Mouse (Mus musculus): Measurements from ENCODE around the gene Fra10ac1. TPM values are rescaled to one million over a fixed set of nuclear protein-coding genes. Genes with fewer than 3 reads are reported as not detected.
A peak's percentile ranks its signal among the peaks of the same experiment; 100 is the strongest.

Gene Fra10ac1
- polyA plus RNA-seq, 2 experiments, result 8.7 to 12.1 TPM

DNA sequence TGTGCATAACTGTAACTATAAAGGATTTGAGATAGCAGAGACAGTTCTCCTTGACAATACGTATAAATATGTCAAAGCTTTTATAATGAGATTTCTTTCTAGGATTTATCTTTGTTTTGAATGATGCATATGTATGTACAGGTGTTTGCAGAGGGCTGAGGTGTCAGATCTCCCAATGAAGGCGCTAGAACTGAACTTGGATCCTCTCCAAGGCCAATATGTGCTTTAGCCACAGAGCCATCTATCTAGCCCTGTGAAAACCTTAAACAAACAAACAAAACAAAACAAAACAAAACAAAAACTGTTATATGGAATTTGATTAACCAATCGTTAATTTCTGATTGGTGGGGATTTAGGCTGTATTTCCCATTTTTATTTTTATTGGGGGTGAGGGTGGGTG, 33.4 kb downstream of the Fra10ac1 start:
- no peaks in the 10 kb centered on the region for H3K27me3 ChIP-seq (ENCODE audit: control insufficient read depth, insufficient read depth, low read length)
- TF ChIP-seq EP300 (IDR thresholded peaks at IDR 0.05; ENCODE audit: low read depth), result no peak
- TF ChIP-seq CTCF (IDR thresholded peaks at IDR 0.05; ENCODE audit: low read depth), result no peak
- peaks cover 0 to 6% of the 10 kb centered on the region in 2 experiments; a peak in 2 of 4 replicates for H3K4me1 ChIP-seq (replicated peaks; ENCODE audit: control insufficient read depth in 2 of 2, insufficient read depth in 2 of 2, low read length in 1 of 2)
- no peaks in the 10 kb centered on the region; the same call in none of the 2 replicates for H3K36me3 ChIP-seq (replicated peaks; ENCODE audit: control insufficient read depth, insufficient read depth, low read depth)
- no peak overlapping the region for H3K4me3 ChIP-seq (ENCODE audit: insufficient read depth in 1 of 2, low read depth in 2 of 2, low read length in 2 of 2)
- no peaks in the 10 kb centered on the region for H3K9me3 ChIP-seq (ENCODE audit: control insufficient read depth, low read length)
- H3K27ac ChIP-seq, result no peak overlapping the region
- H3K4me2 ChIP-seq (ENCODE audit: low read depth), result no peak overlapping the region
- no peak overlapping the region for H3K9ac ChIP-seq (replicated peaks)
- 75% methylated on average over 3 of the region's 3 CpGs for WGBS (ENCODE audit: insufficient replicate concordance)
- no peak for DNase-seq (ENCODE audit: low read depth in 3 of 3, low spot score in 3 of 3)
- ATAC-seq (ENCODE audit: insufficient read depth), result no peak

DNA sequence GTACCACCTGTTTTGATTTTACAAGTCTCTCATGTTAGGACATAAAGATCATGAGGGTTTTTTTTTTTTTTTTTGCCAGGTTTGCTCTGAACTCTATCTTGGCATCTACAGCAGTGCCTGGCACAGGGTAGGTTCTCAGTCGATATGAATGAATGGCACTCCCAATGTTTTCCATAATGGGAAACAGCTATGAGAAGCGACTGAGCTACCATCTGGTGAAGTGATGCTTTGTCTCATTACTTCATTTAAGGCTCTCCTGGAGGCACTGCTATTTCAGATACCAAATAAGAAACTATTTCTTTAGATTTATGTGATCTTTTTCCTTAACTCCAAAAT, 36.6 kb downstream of the Fra10ac1 start:
- no peaks in the 10 kb centered on the region for H3K27me3 ChIP-seq (ENCODE audit: control insufficient read depth, insufficient read depth, low read length)
- H3K36me3 ChIP-seq (replicated peaks; ENCODE audit: control insufficient read depth, insufficient read depth, low read depth), result no peaks in the 10 kb centered on the region; the same call in 1 of the 2 replicates
- WGBS (ENCODE audit: insufficient replicate concordance), result 74% methylated on average over 2 of the region's 2 CpGs
- no peak for TF ChIP-seq CTCF (IDR thresholded peaks at IDR 0.05; ENCODE audit: low read depth)
- TF ChIP-seq EP300 (IDR thresholded peaks at IDR 0.05; ENCODE audit: low read depth), result no peak
- H3K9me3 ChIP-seq (ENCODE audit: control insufficient read depth, low read length), result no peaks in the 10 kb centered on the region
- no peak overlapping the region for H3K27ac ChIP-seq
- no peak overlapping the region for H3K4me2 ChIP-seq (ENCODE audit: low read depth)
- H3K4me1 ChIP-seq (replicated peaks; ENCODE audit: control insufficient read depth in 2 of 2, insufficient read depth in 2 of 2, low read length in 1 of 2), result peaks cover 0 to 6% of the 10 kb centered on the region in 2 experiments; a peak in 2 of 4 replicates
- H3K9ac ChIP-seq (replicated peaks), result no peak overlapping the region
- no peak overlapping the region for H3K4me3 ChIP-seq (ENCODE audit: insufficient read depth in 1 of 2, low read depth in 2 of 2, low read length in 2 of 2)
- no peak for ATAC-seq (ENCODE audit: insufficient read depth)
- DNase-seq (ENCODE audit: low read depth in 3 of 3, low spot score in 3 of 3), result no peak

DNA sequence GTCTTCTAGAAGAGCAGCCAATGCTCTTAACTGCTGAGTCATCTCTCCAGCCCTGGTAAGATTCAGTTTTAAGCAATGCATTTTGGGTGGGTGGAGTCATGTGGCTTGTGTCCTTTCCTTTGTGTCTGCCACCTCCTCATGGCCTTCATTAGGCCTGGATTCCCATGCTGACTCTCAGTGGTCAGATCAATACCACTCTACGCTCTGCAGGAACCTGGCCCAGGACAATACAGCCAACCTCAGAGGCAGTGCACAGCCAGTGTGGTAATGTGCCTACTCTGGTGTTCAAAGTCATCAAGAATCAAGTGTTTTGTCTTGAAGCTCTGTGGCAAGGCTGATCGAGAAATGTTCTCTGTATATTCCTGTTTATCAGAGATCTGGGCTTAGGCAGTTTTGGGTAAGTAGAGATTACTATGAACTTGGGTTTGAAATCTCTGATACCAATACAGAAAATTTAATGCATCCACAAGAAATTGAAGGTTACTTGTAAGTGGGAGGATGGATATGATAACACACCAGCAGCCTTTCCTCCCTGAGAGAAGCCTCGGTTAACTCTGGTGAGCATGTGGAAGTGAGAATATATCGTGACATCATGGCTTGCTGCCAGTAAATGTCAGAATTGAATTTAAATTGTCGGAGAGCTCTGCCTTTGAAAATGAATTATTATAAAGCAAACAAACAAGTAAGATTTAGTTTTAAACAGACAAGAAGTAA, 37.2 kb downstream of the Fra10ac1 start:
- ATAC-seq (ENCODE audit: insufficient read depth), result no peak
- Histone ChIP-seq H3K9ac (replicated peaks) (no peak overlapping the region), H3K4me3 (ENCODE audit: insufficient read depth in 1 of 2, low read depth in 2 of 2, low read length in 2 of 2) (no peak overlapping the region), H3K4me2 (ENCODE audit: low read depth) (no peak overlapping the region), H3K27ac (no peak overlapping the region), H3K4me1 (replicated peaks; ENCODE audit: control insufficient read depth in 2 of 2, insufficient read depth in 2 of 2, low read length in 1 of 2) (peaks cover 0 to 3% of the 10 kb centered on the region in 2 experiments; a peak in 1 of 4 replicates), H3K9me3 (ENCODE audit: control insufficient read depth, low read length) (no peaks in the 10 kb centered on the region), H3K36me3 (replicated peaks; ENCODE audit: control insufficient read depth, insufficient read depth, low read depth) (no peaks in the 10 kb centered on the region; the same call in 1 of the 2 replicates), H3K27me3 (ENCODE audit: control insufficient read depth, insufficient read depth, low read length) (no peaks in the 10 kb centered on the region)
- TF ChIP-seq CTCF (IDR thresholded peaks at IDR 0.05; ENCODE audit: low read depth) (no peak), EP300 (IDR thresholded peaks at IDR 0.05; ENCODE audit: low read depth) (no peak)
- DNase-seq (ENCODE audit: low read depth in 3 of 3, low spot score in 3 of 3), result no peak
- WGBS (ENCODE audit: insufficient replicate concordance), result 72% methylated on average over 5 of the region's 5 CpGs

DNA sequence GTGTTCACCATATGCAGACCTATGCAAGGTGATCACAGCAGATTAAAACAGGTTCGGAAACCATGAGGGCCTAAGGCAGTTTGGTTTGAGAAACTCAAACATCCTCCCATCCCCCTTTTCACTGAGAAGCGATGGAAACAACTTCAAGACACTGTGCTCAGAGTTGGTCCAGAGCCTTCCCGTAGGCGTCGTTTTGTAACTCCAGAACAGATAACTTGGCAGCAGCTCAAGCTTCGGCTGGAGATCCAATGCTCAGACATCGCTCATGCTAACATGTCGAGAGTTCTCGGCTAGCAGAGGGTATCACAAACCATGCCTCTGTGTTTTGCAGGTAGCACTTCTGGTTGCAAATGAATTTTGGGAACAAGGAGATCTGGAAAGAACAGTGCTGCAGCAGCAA, 44.3 kb downstream of the Fra10ac1 start:
- whole genome bisulfite sequencing (ENCODE audit: insufficient replicate concordance), result 71% methylated on average over 9 of the region's 9 CpGs
- H3K27ac ChIP-seq, result no peak overlapping the region
- H3K4me2 ChIP-seq (ENCODE audit: low read depth), result no peak overlapping the region
- H3K4me1 ChIP-seq (replicated peaks; ENCODE audit: control insufficient read depth in 2 of 2, insufficient read depth in 2 of 2, low read length in 1 of 2), result no peaks in the 10 kb centered on the region
- no peak overlapping the region for H3K9ac ChIP-seq (replicated peaks)
- H3K27me3 ChIP-seq (ENCODE audit: control insufficient read depth, insufficient read depth, low read length), result no peaks in the 10 kb centered on the region
- H3K9me3 ChIP-seq (ENCODE audit: control insufficient read depth, low read length), result no peaks in the 10 kb centered on the region
- TF ChIP-seq EP300 (IDR thresholded peaks at IDR 0.05; ENCODE audit: low read depth) (no peak), CTCF (IDR thresholded peaks at IDR 0.05; ENCODE audit: low read depth) (no peak)
- DNase-seq (ENCODE audit: low read depth in 3 of 3, low spot score in 3 of 3), result no peak
- no peak for ATAC-seq (ENCODE audit: insufficient read depth)
- no peaks in the 10 kb centered on the region for H3K36me3 ChIP-seq (replicated peaks; ENCODE audit: control insufficient read depth, insufficient read depth, low read depth)
- no peak overlapping the region for H3K4me3 ChIP-seq (ENCODE audit: insufficient read depth in 1 of 2, low read depth in 2 of 2, low read length in 2 of 2)

DNA sequence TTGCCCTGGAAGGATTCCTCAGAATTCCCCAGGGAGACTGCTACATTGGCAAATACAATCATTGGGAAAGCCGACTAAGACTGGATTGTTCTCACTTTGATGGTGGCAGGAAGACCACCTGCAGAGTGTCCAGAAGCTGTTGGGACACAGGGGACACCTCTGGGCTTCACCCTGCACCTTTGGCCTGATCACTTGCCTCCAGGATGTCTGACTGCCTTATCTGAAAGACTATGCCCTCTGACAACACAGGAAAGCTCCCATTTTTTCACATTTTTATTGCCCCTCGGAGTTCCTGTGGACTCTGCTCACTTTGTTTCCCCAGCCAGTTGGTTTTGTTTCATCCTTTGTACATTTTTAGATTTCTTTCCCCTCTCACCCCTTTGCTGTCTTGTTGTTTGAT, 59.3 kb downstream of the Fra10ac1 start:
- no peak overlapping the region for H3K27ac ChIP-seq
- WGBS (ENCODE audit: insufficient replicate concordance), result 22% methylated on average over 2 of the region's 2 CpGs

More for the DNA sequence above, 59.3 kb downstream of the Fra10ac1 start:
- Histone ChIP-seq H3K9me3 (ENCODE audit: control insufficient read depth, low read length) (no peaks in the 10 kb centered on the region), H3K4me3 (ENCODE audit: insufficient read depth in 1 of 2, low read depth in 2 of 2, low read length in 2 of 2) (no peak overlapping the region), H3K4me1 (replicated peaks; ENCODE audit: control insufficient read depth in 2 of 2, insufficient read depth in 2 of 2, low read length in 1 of 2) (peaks cover 0 to 5% of the 10 kb centered on the region in 2 experiments; a peak in 1 of 4 replicates), H3K27me3 (ENCODE audit: control insufficient read depth, insufficient read depth, low read length) (no peaks in the 10 kb centered on the region), H3K9ac (replicated peaks) (no peak overlapping the region), H3K4me2 (ENCODE audit: low read depth) (peak overlapping the region; percentile 15; the same call in 1 of the 2 replicates), H3K36me3 (replicated peaks; ENCODE audit: control insufficient read depth, insufficient read depth, low read depth) (no peaks in the 10 kb centered on the region)
- ATAC-seq (ENCODE audit: insufficient read depth) (no peak), DNase-seq (ENCODE audit: low read depth in 3 of 3, low spot score in 3 of 3) (no peak)
- TF ChIP-seq EP300 (IDR thresholded peaks at IDR 0.05; ENCODE audit: low read depth) (no peak), CTCF (IDR thresholded peaks at IDR 0.05; ENCODE audit: low read depth) (no peak)
